Mouse (Mus musculus) thymus, adult 2 months (tissue): Measurements from ENCODE around the gene Syt13. TPM values are rescaled to one million over a fixed set of nuclear protein-coding genes. Genes with fewer than 3 reads are reported as not detected.

ENCODE experiments used
- DNase-seq: peaks from one replicate; pipeline ENCODE4 v3.0.0; 2021
- H3K27ac ChIP-seq: fragments of 200-500 bp; 2 replicates; pipeline ENCODE4 v1.5.1; 2012; ENCODE audit warnings: low read length, control low read depth; ENCODE audit not compliant: control insufficient read depth, insufficient read depth
- H3K27me3 ChIP-seq: fragments of 200-500 bp; 2 replicates; pipeline ENCODE4 v1.6.1; 2012; ENCODE audit warnings: mild to moderate bottlenecking, low read length, moderate library complexity, mixed read lengths; ENCODE audit not compliant: control insufficient read depth, insufficient read depth
- H3K36me3 ChIP-seq: fragments of 200-500 bp; 2 replicates; pipeline ENCODE4 v1.6.1; 2012; ENCODE audit warnings: mild to moderate bottlenecking, low read length, moderate library complexity; ENCODE audit not compliant: control insufficient read depth, insufficient read depth
- H3K4me1 ChIP-seq: fragments of 200-500 bp; replicated peaks from 2 replicates; pipeline ENCODE4 v1.6.1; 2012; ENCODE audit warnings: low read length; ENCODE audit not compliant: control insufficient read depth, insufficient read depth
- H3K4me3 ChIP-seq: fragments of 200-500 bp; 2 replicates; pipeline ENCODE4 v1.5.1; 2012; ENCODE audit warnings: mild to moderate bottlenecking, low read length, control low read depth, moderate library complexity; ENCODE audit not compliant: control insufficient read depth, insufficient read depth
- CTCF ChIP-seq: fragments of 200-500 bp; IDR thresholded peaks from 2 replicates; pipeline ENCODE4 v1.5.1; 2012; ENCODE audit warnings: mild to moderate bottlenecking, control low read depth, low read length, moderate library complexity, borderline replicate concordance; ENCODE audit not compliant: control insufficient read depth, poor library complexity, insufficient read depth; ENCODE audit errors: extremely low read depth
- POLR2A ChIP-seq: fragments of 200-500 bp; IDR thresholded peaks from 2 replicates; pipeline ENCODE4 v1.6.1; 2012; ENCODE audit warnings: mild to moderate bottlenecking, low read length, control low read depth, moderate library complexity; ENCODE audit not compliant: control insufficient read depth, poor library complexity, insufficient read depth; ENCODE audit errors: extremely low read depth
- WGBS: fragments of 180-500 bp; shearing (Covaris S2); methylation state at CpG from one replicate; pipeline ENCODE4 v1.1.7; 2018; 5-methylcytosine and 5-hydroxymethylcytosine counted together
- polyA plus RNA-seq: library from polyadenylated mRNA; depleted of rRNA; stranded (reverse); fragments of >200 nt; gene quantifications from 2 replicates; pipeline ENCODE4 v1.2.3, GENCODE M21; 2012

Gene Syt13
- polyA plus RNA-seq, 1 experiment = 51.8 TPM

GRCm38 (mm10) chr2:92967839-92968166 is 52.9 kb downstream of the Syt13 start:
- no peaks in the 10 kb centered on the region for H3K36me3 ChIP-seq
- WGBS = 85% methylated on average over 4 of the region's 4 CpGs
- H3K4me3 ChIP-seq = no peak overlapping the region
- H3K27me3 ChIP-seq = no peaks in the 10 kb centered on the region
- no peak for DNase-seq
- no peak overlapping the region for H3K27ac ChIP-seq
- peaks cover 36% of the 10 kb centered on the region for H3K4me1 ChIP-seq
- TF ChIP-seq CTCF = no peak
- no peak for TF ChIP-seq POLR2A

GRCm38 (mm10) chr2:92971069-92971468 is 56.2 kb downstream of the Syt13 start:
- no peak for DNase-seq
- Histone ChIP-seq H3K27ac (peak overlapping the region; percentile 87), H3K36me3 (no peaks in the 10 kb centered on the region), H3K4me1 (peaks cover 62% of the 10 kb centered on the region), H3K4me3 (no peak overlapping the region), H3K27me3 (no peaks in the 10 kb centered on the region)
- 15% methylated on average over 9 of the region's 9 CpGs for WGBS
- no peak for TF ChIP-seq CTCF
- no peak for TF ChIP-seq POLR2A

GRCm38 (mm10) chr2:92971536-92971935 is 56.6 kb downstream of the Syt13 start:
- no peak for TF ChIP-seq POLR2A
- 11% methylated on average over 8 of the region's 8 CpGs for WGBS
- H3K27ac ChIP-seq = peak overlapping the region; percentile 87
- no peaks in the 10 kb centered on the region for H3K27me3 ChIP-seq
- peaks cover 62% of the 10 kb centered on the region for H3K4me1 ChIP-seq
- H3K36me3 ChIP-seq = no peaks in the 10 kb centered on the region
- no peak overlapping the region for H3K4me3 ChIP-seq
- peak; percentile 49 for DNase-seq

- DNase-seq = peak; percentile 51
- Histone ChIP-seq H3K4me1 (peaks cover 62% of the 10 kb centered on the region), H3K36me3 (no peaks in the 10 kb centered on the region), H3K27me3 (no peaks in the 10 kb centered on the region), H3K4me3 (no peak overlapping the region), H3K27ac (peak overlapping the region; percentile 87)
- TF ChIP-seq CTCF (no peak), POLR2A (no peak)
- WGBS = 63% methylated on average over 17 of the region's 17 CpGs
These were observed 57.2 kb downstream of the Syt13 start for GRCm38 (mm10) chr2:92972071-92972470.

GRCm38 (mm10) chr2:92973646-92974045 is 58.7 kb downstream of the Syt13 start:
- no peaks in the 10 kb centered on the region for H3K27me3 ChIP-seq
- 98% methylated on average over 20 of the region's 20 CpGs for WGBS
- peaks cover 55% of the 10 kb centered on the region for H3K4me1 ChIP-seq
- no peak for DNase-seq
- no peak overlapping the region for H3K27ac ChIP-seq
- no peak overlapping the region for H3K4me3 ChIP-seq
- H3K36me3 ChIP-seq = no peaks in the 10 kb centered on the region
- TF ChIP-seq POLR2A (no peak), CTCF (no peak)

- TF ChIP-seq CTCF (no peak), POLR2A (no peak)
- H3K4me1 ChIP-seq = peaks cover 45% of the 10 kb centered on the region
- H3K4me3 ChIP-seq = no peak overlapping the region
- no peak for DNase-seq
- H3K36me3 ChIP-seq = no peaks in the 10 kb centered on the region
- 91% methylated on average over 14 of the region's 14 CpGs for WGBS
- no peaks in the 10 kb centered on the region for H3K27me3 ChIP-seq
- no peak overlapping the region for H3K27ac ChIP-seq
These were observed 60.3 kb downstream of the Syt13 start for GRCm38 (mm10) chr2:92975031-92975790.

- Histone ChIP-seq H3K4me3 (no peak overlapping the region), H3K4me1 (peaks cover 2% of the 10 kb centered on the region), H3K27ac (no peak overlapping the region), H3K36me3 (no peaks in the 10 kb centered on the region), H3K27me3 (no peaks in the 10 kb centered on the region)
- TF ChIP-seq CTCF (no peak), POLR2A (no peak)
- no peak for DNase-seq
- 94% methylated on average over 10 of the region's 10 CpGs for WGBS
These were observed 65.3 kb downstream of the Syt13 start for GRCm38 (mm10) chr2:92980165-92980564.
